Mouse (Mus musculus) heart, adult 2 months (tissue): ENCODE measurements at regions not wholly inside any gene's neighbourhood (a gene's known extent, or its start where the extent isn't known, plus 50 kb on each side); places are given as distances from the start of the nearest gene placed in this dataset.
A peak's percentile ranks its signal among the peaks of the same experiment; 100 is the strongest.

Source experiments
- DNase-seq, 2 experiments: peaks; one replicate each; pipeline ENCODE4 v3.0.0; 2021
- H3K27ac ChIP-seq: fragments of 200-600 bp; 2 replicates; pipeline ENCODE4 v1.8.1; 2022
- H3K27me3 ChIP-seq: fragments of 200-500 bp; 2 replicates; pipeline ENCODE4 v1.6.1; 2012; ENCODE audit warnings: mild to moderate bottlenecking, low read length, inconsistent platforms, mixed read lengths; ENCODE audit not compliant: control insufficient read depth, insufficient read depth
- H3K36me3 ChIP-seq: fragments of 200-500 bp; 2 replicates; pipeline ENCODE4 v1.6.1; 2012; ENCODE audit warnings: low read length, inconsistent platforms; ENCODE audit not compliant: control insufficient read depth, insufficient read depth
- H3K4me1 ChIP-seq: fragments of 200-500 bp; 2 replicates; pipeline ENCODE4 v1.6.1; 2011; ENCODE audit warnings: low read length; ENCODE audit not compliant: control insufficient read depth, insufficient read depth
- H3K4me3 ChIP-seq: fragments of 200-600 bp; 2 replicates; pipeline ENCODE4 v1.8.1; 2022
- H3K79me2 ChIP-seq: fragments of 200-500 bp; replicated peaks from 2 replicates; pipeline ENCODE4 v1.6.1; 2012; ENCODE audit warnings: mild to moderate bottlenecking, inconsistent platforms, low read length, moderate library complexity, mixed read lengths; ENCODE audit not compliant: control insufficient read depth, insufficient read depth
- H3K9ac ChIP-seq: fragments of 200-500 bp; 2 replicates; pipeline ENCODE4 v1.6.1; 2012; ENCODE audit warnings: low read depth, mild to moderate bottlenecking, control low read depth, inconsistent platforms, low read length, mixed read lengths
- CTCF ChIP-seq: fragments of 200-600 bp; IDR thresholded peaks from 2 replicates; pipeline ENCODE4 v1.8.1; 2022; ENCODE audit warnings: antibody characterized with exemption, mild to moderate bottlenecking, moderate library complexity
- EP300 ChIP-seq: fragments of 200-500 bp; IDR thresholded peaks from 2 replicates; pipeline ENCODE4 v1.6.1; 2011; ENCODE audit warnings: low read depth, low read length, control low read depth; ENCODE audit not compliant: insufficient read depth
- POLR2A ChIP-seq: fragments of 200-500 bp; IDR thresholded peaks from 2 replicates; pipeline ENCODE4 v1.6.1; 2011; ENCODE audit warnings: mild to moderate bottlenecking, low read depth, low read length, control low read depth; ENCODE audit not compliant: insufficient read depth
- WGBS: fragments of 180-500 bp; shearing (Covaris S2); methylation state at CpG from one replicate; pipeline ENCODE4 v1.1.7; 2018; 5-methylcytosine and 5-hydroxymethylcytosine counted together
- intact Hi-C: fragments of 180-260 bp; cut with DNase I; formaldehyde crosslinking; loops from one replicate; pipeline ENCODE4 v1.15.1; 2025

GRCm38 (mm10) chr7:125038840-125039239 is 405.6 kb upstream of the Kdm8 start:
- no peak for DNase-seq
- no peak overlapping the region for H3K4me3 ChIP-seq
- intact Hi-C loops: no loop called here
- TF ChIP-seq POLR2A (no peak), CTCF (no peak), EP300 (no peak)
- H3K27me3 ChIP-seq: no peaks in the 10 kb centered on the region
- no peaks in the 10 kb centered on the region for H3K36me3 ChIP-seq
- no peak overlapping the region for H3K9ac ChIP-seq
- WGBS: 82% methylated on average over 4 of the region's 4 CpGs
- H3K27ac ChIP-seq: no peak overlapping the region
- H3K4me1 ChIP-seq: no peaks in the 10 kb centered on the region
- H3K79me2 ChIP-seq: no peaks in the 10 kb centered on the region

GRCm38 (mm10) chr7:125055951-125056625 is 388.4 kb upstream of the Kdm8 start:
- H3K27me3 ChIP-seq: no peaks in the 10 kb centered on the region
- no peak overlapping the region for H3K9ac ChIP-seq
- DNase-seq: peak in 1 of 2 experiments; percentile 3
- TF ChIP-seq EP300: no peak
- no peak for TF ChIP-seq CTCF
- no peak for TF ChIP-seq POLR2A
- H3K4me1 ChIP-seq: no peaks in the 10 kb centered on the region
- intact Hi-C loops: no loop called here
- no peaks in the 10 kb centered on the region for H3K36me3 ChIP-seq
- H3K4me3 ChIP-seq: no peak overlapping the region
- no peak overlapping the region for H3K27ac ChIP-seq
- H3K79me2 ChIP-seq: no peaks in the 10 kb centered on the region

GRCm38 (mm10) chr7:125102464-125102863 is 342.0 kb upstream of the Kdm8 start:
- H3K4me3 ChIP-seq: no peak overlapping the region
- WGBS: 84% methylated on average over 4 of the region's 4 CpGs
- H3K27ac ChIP-seq: no peak overlapping the region
- H3K27me3 ChIP-seq: no peaks in the 10 kb centered on the region
- no peaks in the 10 kb centered on the region for H3K79me2 ChIP-seq
- H3K4me1 ChIP-seq: no peaks in the 10 kb centered on the region
- DNase-seq: no peak
- H3K9ac ChIP-seq: no peak overlapping the region
- TF ChIP-seq POLR2A (no peak), EP300 (no peak), CTCF (no peak)
- intact Hi-C loops: no loop called here
- no peaks in the 10 kb centered on the region for H3K36me3 ChIP-seq

GRCm38 (mm10) chr7:125104011-125104410 is 340.5 kb upstream of the Kdm8 start:
- no peak for DNase-seq
- H3K27ac ChIP-seq: no peak overlapping the region
- no peaks in the 10 kb centered on the region for H3K27me3 ChIP-seq
- WGBS: 77% methylated on average over 4 of the region's 4 CpGs
- H3K9ac ChIP-seq: no peak overlapping the region
- H3K36me3 ChIP-seq: no peaks in the 10 kb centered on the region
- no peak overlapping the region for H3K4me3 ChIP-seq
- no peaks in the 10 kb centered on the region for H3K79me2 ChIP-seq
- TF ChIP-seq POLR2A (no peak), EP300 (no peak), CTCF (no peak)
- no peaks in the 10 kb centered on the region for H3K4me1 ChIP-seq
- intact Hi-C loops: no loop called here

GRCm38 (mm10) chr7:125112820-125113273 is 331.6 kb upstream of the Kdm8 start:
- no peak overlapping the region for H3K9ac ChIP-seq
- no peak overlapping the region for H3K4me3 ChIP-seq
- intact Hi-C loops: no loop called here
- no peak overlapping the region for H3K27ac ChIP-seq
- 67% methylated on average over 9 of the region's 9 CpGs for WGBS
- TF ChIP-seq CTCF (no peak), POLR2A (no peak)
- H3K4me1 ChIP-seq: no peaks in the 10 kb centered on the region
- no peaks in the 10 kb centered on the region for H3K27me3 ChIP-seq
- H3K36me3 ChIP-seq: no peaks in the 10 kb centered on the region
- no peak for DNase-seq
- H3K79me2 ChIP-seq: no peaks in the 10 kb centered on the region

- intact Hi-C loops: no loop called here
- H3K4me1 ChIP-seq: no peaks in the 10 kb centered on the region
- no peak overlapping the region for H3K9ac ChIP-seq
- no peaks in the 10 kb centered on the region for H3K27me3 ChIP-seq
- no peaks in the 10 kb centered on the region for H3K79me2 ChIP-seq
- TF ChIP-seq POLR2A (no peak), EP300 (no peak), CTCF (no peak)
- no peak for DNase-seq
- H3K27ac ChIP-seq: no peak overlapping the region
- 73% methylated on average over 8 of the region's 8 CpGs for WGBS
- no peaks in the 10 kb centered on the region for H3K36me3 ChIP-seq
- no peak overlapping the region for H3K4me3 ChIP-seq
Observed at GRCm38 (mm10) chr7:125115322-125115996, 329.0 kb upstream of the Kdm8 start.
